Mouse (Mus musculus) monocyte, adult 2 months (primary cell): ENCODE measurements around the gene Slc30a3.
"Not testable (repeated sequence)": the region's sequence is repeated elsewhere in the genome, so short reads cannot be mapped to it uniquely, and the experiment has no call there.

Source experiments
- DNase-seq, 2 experiments: peaks; one replicate each; pipeline ENCODE4 v3.0.0; 2022; ENCODE audit warnings: low spot score in 2 of 2, low read depth in 1 of 2

Gene Slc30a3

DNA sequence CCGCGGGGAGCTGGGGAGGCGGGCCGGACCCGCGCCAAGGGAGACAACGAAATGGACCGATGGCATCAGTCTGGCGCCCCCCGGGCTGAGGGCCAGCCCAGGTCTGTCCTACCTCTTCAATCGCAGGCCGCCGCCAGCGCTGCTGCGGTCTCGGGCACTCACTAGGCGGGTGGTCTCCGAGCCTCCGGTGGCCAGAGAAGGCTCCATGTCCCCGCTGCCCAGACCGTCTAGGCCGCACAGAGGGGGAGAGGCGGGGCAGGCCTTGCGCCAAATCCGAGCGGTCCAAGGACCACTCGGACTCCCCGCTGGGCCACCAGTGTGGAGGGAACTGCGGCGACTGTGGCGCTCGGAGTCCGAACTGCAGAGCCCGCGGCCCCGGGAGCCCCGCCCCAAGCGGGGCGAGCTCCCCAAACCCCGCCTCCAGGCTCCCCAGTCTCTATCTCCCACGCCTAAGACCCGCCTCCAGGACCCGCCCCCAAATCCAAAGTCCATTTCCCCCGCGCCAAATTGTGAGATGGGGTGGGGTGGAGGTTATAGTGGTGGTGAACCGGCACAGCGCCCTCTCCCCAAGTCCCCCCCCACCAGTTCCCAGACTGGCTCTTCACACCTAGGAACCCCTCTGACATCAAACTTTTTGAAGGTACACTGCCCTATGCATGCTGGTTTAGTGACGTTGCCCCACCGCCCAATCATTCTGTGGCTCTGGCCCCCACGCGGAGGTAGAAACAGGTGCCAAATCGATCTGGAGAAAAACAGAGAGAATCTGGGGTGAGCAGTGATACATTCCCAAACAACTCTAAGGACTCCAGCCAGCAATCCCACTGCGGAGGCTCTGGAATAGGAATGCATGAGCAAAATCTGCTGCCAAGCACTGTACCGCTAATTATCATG, 14.6 kb downstream of the Slc30a3 start:
- no peak for DNase-seq

- DNase-seq = no peak
Measured at GRCm38 (mm10) chr5:31092231-31092975, 15.6 kb downstream of the Slc30a3 start.

- DNase-seq = no peak
Measured at GRCm38 (mm10) chr5:31087131-31087530, 20.9 kb downstream of the Slc30a3 start.

DNA sequence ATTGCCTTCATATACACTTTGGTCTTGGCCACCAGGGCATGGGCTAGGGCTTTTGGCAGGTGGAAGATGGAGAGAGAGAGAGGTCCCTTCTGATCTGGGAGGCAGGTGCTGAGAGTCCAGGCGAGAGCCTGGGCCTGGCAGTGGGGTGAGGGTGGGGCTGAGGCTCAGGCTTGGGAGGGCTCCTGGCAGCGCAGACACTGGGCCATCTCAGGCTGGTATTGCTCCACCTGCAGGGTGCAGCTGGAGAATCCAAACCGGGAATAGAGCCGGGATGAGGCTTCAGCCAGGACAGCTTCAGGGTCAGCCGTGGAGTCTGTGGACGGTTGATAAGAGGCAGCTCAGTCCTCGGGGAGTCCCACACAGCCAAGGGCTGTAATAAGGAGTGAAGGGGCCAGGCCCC, 21.4 kb downstream of the Slc30a3 start:
- DNase-seq = no peak

- no peak for DNase-seq
Measured at GRCm38 (mm10) chr5:31083949-31084348, 24.1 kb downstream of the Slc30a3 start.

- DNase-seq = no peak
Measured at GRCm38 (mm10) chr5:31082935-31083625, 25.0 kb downstream of the Slc30a3 start.

DNA sequence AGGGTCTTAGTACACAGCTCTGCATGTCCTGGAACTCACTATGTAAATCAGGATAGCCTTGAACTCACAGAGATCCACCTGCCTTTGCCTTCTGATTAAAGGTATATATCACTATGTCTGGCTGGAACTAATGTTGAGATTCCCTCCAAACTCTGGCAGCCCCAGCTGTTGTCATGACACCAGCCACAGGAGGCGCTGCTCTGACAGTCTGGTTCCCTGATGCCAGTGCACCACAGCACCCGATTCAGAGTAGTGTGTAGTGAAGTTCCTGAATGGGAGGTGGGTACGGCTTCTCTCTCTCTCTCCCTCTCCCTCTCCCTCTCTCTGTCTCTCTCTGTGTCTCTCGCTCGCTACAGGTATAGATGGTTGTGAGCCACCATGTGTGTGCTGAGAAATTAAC, 25.7 kb downstream of the Slc30a3 start:
- DNase-seq = peak in 1 of 2 experiments; percentile 45

- peak in 1 of 2 experiments; percentile 22 for DNase-seq
Measured at GRCm38 (mm10) chr5:31081386-31081785, 26.7 kb downstream of the Slc30a3 start.

DNA sequence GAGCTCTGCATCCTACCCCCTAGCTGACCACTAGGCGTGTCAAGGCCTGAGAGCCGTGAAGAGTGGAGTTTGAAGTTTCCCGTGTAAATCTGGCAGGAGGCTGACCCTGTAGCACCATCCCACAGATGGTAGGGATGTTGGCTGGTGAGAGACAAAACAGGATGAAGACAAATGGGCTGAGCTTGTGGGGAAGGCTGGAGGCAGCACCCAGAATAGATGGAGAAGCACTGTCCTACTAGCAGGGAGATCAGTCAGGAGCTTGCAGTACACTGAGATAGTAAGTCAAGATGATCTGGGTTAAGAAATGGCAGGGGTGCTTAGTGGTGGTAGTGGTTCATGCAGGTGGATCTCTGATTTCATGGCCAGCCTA, 27.3 kb downstream of the Slc30a3 start:
- no peak for DNase-seq

- no peak for DNase-seq
Measured at GRCm38 (mm10) chr5:31080059-31080794, 27.8 kb downstream of the Slc30a3 start.

GRCm38 (mm10) chr5:31076346-31076745, 31.7 kb downstream of the Slc30a3 start:
- DNase-seq = no peak

DNA sequence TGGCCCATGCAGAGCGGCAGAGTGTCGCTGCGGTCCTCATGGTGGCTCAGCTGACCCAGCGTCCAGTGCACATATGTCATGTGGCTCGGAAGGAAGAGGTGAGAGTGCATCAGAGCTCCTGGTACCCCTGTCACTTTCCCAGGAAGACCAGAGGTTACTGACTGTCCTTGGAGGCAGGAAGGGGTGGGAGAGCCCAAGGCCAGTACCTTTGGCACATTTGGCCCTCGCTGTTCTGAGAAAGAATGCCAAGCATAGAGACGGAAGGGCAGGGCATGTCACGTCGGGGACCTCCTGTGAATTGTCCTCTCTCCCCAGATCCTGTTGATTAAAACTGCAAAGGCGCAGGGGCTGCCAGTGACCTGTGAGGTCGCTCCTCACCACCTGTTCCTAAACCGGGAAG, 34.9 kb downstream of the Slc30a3 start:
- DNase-seq = no peak

DNA sequence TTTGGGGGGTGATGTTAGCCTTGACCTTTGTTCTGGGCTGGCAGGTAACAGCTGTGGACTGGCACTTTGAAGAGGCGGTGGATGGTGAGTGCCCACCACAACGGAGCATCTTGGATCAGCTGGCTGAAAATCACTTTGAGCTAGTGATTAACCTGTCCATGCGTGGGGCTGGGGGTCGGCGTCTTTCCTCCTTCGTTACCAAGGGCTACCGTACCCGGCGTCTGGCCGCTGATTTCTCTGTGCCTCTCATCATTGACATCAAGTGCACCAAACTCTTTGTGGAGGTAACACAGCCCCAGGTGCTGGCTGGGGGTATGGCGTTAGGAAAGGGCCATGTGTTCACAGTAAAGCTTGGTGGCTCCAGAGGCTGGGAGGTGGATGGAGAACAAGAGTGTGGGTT, 36.2 kb downstream of the Slc30a3 start:
- no peak for DNase-seq

GRCm38 (mm10) chr5:31071059-31071458, 37.0 kb downstream of the Slc30a3 start:
- DNase-seq = no peak

DNA sequence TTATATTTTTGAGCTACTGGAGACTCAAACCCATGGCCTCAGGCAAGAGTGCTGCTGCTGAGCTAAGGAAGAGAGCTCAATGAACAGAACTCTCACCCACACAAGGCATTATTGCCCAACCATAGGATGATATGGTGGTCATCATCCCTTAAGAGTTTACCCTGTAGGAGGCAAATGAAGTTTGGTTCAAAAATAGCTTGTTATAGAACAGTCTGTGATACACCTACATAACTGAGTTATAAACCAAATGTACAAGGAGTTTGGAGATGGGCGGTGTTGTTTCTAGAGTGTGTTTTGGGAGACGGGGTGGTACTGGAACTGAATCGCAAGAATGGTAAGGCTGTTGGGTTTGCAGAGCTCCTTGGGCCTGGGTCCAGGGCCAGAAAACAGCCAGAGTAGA, 38.2 kb downstream of the Slc30a3 start:
- no peak for DNase-seq

- no peak for DNase-seq
Measured at GRCm38 (mm10) chr5:31055216-31056140, 52.6 kb downstream of the Slc30a3 start.

DNA sequence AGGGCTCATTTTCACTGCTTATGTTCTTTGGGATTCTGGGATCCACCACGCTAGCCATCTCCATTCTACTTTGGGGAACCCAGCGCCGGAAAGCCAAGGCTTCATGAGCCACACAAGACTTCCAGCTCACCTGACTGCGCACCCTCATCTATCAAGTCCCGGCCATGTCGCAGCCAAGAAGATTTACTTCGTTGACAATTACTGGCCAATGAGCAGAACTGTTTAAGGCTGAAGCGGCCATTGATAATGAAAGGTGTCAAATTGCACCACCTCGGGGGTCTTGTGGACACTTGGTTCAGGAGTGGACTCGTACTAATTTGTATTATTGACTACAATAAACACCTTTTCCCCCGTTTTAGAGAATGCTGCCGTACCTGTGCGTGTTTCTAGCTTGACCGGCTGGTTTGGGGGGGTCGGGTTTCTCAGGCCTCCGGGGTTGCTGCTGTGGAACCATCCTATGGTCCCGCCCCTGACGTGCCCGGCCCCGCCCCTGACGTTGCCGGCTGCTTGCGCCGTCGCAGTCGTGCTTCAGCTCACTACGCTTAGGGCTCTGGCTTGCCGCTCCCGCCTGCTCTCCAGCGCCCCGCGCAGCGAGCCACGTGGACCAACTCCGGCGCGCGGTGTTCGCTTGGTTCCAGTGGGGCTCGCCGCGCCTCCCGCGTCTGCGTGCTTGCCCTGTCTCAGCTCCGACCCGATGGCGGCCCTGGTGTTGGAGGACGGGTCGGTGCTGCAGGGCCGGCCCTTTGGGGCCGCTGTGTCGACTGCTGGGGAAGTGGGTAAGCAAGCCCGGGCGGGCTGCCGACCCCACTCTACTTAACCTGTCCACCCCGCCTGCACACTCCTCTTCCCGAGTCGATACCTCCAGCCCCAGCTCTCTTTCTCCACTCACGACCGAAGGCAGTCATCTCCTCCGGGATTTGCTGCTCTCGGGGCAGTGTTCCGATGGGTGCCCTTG, 53.5 kb downstream of the Slc30a3 start, which contains the start of gene Cad:
Gene Cad, plus strand, starts transcription at position 520 of the 955 bp plus-strand sequence.
- DNase-seq = peak; percentile 73 to 87

GRCm38 (mm10) chr5:31053728-31054127, 54.3 kb downstream of the Slc30a3 start:
- DNase-seq = not testable (repeated sequence)

DNA sequence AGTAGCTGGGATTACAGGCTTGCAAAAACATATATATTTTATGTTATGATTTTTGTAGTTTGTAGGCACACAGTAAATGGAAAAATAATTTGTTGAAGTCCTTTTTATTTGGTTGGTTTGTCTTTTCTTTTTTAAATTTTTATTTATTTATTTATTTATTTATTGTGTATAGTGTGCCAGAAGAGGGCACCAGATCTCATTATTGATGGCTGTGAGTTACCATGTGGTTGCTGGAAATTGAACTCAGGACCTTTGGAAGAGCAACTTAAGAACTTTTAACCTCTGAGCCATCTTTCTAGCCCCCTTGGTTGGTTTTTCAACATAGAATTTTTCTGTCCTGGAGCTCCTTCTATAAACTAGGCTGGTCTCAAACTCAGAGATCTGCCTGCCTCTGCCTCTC, 57.6 kb downstream of the Slc30a3 start:
- DNase-seq = no peak
